Mouse (Mus musculus) left cerebral cortex, adult 2 months (tissue): ENCODE measurements around the gene Nt5m. TPM values are rescaled to one million over a fixed set of nuclear protein-coding genes. Genes with fewer than 3 reads are reported as not detected.

Experiments used
- DNase-seq, 2 experiments: peaks; one replicate each; pipeline ENCODE4 v3.0.0; 2021 to 2022; ENCODE audit warnings: low spot score in 2 of 2, mixed read lengths in 1 of 2; ENCODE audit errors: extremely low spot score in 1 of 2
- H3K27ac ChIP-seq: fragments of 200-600 bp; 2 replicates; pipeline ENCODE4 v1.8.1; 2022
- H3K4me3 ChIP-seq: fragments of 200-600 bp; 2 replicates; pipeline ENCODE4 v1.8.1; 2022
- CTCF ChIP-seq: fragments of 200-600 bp; IDR thresholded peaks from 2 replicates; pipeline ENCODE4 v1.8.1; 2022; ENCODE audit warnings: antibody characterized with exemption, mild to moderate bottlenecking, moderate library complexity
- intact Hi-C: fragments of 180-260 bp; cut with DNase I; formaldehyde crosslinking; loops from one replicate; pipeline ENCODE4 v1.15.1; 2025
- total RNA-seq, 2 experiments: library from RNA; stranded (reverse); gene quantifications; 2 replicates each; pipeline ENCODE4 v1.2.3; 2021

Nt5m gene
- total RNA-seq, 2 experiments from 2014 or later, result 49.5 to 51.1 TPM

DNA sequence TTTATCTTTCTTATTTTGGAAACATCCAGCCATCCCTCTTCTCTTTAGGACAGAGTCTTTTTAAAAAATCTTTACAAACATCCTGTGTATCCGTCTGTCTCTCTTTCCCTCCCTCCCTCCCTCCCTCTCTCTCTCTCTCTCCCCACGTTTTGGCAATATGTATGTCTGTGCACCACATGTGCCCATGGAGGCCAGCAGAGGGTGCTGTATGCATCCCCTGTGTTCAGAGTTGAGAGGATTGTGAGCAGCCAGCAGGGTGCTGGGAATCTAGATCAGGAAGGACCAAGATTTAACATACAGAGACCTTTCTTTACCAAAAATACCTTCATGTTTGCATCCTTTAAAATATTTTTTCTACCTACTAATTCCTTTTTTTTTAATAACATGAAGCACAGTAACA lies 7.9 kb downstream of the Nt5m start:
- H3K27ac ChIP-seq, result no peak overlapping the region
- intact Hi-C loops, result no loop called here
- peak; percentile 56 for TF ChIP-seq CTCF
- H3K4me3 ChIP-seq, result peak overlapping the region; percentile 78; the same call in 1 of the 2 replicates
- DNase-seq, result peak in 1 of 2 experiments; percentile 21

DNA sequence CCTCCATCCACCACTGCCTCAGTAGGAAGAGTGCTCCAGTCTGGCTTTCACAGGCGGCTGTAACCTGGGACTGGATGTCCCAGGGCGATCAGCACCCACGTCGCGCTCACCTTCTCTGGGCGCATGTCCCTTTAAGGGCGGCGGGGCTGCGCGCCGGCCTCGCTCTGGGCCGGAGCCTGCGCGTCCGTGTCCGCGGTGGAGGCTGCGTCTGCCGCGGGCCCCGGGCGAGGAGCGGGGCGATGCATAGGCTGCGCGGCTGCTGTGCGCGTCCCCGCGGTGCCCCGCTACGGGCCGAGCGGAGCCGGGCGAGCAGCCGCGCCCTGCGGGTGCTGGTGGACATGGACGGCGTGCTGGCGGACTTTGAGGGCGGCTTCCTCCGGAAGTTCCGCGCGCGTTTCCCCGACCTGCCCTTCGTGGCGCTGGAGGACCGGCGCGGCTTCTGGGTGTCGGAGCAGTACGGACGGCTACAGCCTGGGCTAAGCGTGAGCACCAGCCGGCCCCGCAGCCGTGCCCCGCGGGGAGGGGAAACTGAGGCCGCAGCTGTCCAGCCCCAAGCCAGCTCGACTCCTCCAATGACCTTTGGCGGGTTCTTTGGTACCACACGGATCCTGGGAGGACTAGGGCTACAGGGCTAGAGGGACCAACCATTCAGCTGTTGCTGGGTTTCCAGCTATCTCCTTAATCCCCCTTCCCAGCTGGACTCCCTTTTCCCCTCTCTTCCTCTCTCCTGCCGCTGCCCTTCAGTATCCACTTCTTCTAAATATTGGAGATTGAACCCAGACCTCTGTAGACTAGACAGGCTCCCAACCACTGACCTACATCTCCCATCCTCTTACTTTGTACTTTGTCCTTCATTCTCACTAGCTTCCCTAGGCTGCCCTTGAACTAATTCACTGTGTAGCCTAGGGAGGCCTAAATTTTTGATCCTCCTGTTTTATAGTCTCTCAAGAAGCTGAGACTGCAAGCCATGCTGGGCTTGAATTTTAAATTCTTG lies 8.9 kb downstream of the Nt5m start:
- intact Hi-C loops, result no loop called here
- TF ChIP-seq CTCF, result no peak; the same call in none of the 2 replicates
- DNase-seq, result peak; percentile 71 to 75
- H3K27ac ChIP-seq, result peak overlapping the region; percentile 90
- H3K4me3 ChIP-seq, result peak overlapping the region; percentile 78

DNA sequence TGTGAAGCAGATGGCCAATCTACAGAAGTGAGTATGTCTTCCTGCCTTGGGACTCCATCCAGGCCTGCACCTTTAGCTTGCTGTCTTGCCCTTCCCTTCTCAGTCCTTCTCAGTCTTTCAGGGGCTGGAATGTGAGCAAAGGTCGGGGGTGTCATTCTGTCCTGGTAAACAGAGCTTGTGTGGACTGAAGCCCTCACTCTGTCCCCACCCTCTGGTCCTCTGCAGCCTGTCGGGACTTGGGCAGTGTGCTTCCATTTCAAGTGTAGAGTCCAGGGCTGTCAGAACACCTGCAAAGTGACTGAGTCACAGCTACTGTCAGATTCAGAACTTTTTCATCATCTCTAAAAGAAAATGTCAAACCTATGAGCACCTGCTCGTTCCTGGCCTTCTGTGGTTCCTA lies 13.6 kb downstream of the Nt5m start:
- Histone ChIP-seq H3K27ac (no peak overlapping the region), H3K4me3 (no peak overlapping the region)
- no peak for DNase-seq
- no peak for TF ChIP-seq CTCF
- intact Hi-C loops, result no loop called here

DNA sequence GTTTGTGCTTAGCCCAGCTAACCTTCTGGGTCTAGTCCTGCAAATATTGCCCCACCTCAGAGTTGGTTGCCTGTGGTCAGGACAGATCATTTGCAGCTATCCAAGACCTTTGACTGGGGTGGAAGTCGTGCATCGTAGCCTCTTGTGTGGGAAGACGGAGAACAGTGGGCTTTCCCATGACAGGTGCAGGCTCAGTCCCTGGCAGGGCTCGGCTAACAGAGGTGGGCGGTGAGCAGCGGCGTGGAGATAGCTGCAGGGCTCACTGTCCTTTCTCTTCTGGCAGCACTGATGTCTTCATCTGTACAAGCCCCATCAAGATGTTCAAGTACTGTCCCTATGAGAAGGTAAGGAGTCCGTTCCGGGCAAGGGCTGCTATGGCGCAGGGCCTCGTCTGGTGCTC lies 21.2 kb downstream of the Nt5m start:
- intact Hi-C loops, result no loop called here
- no peak overlapping the region for H3K4me3 ChIP-seq
- TF ChIP-seq CTCF, result no peak
- H3K27ac ChIP-seq, result 0 out of 2 replicates have a peak overlapping the region, but pooled peaks have one; percentile 3
- DNase-seq, result peak in 1 of 2 experiments; percentile 33

DNA sequence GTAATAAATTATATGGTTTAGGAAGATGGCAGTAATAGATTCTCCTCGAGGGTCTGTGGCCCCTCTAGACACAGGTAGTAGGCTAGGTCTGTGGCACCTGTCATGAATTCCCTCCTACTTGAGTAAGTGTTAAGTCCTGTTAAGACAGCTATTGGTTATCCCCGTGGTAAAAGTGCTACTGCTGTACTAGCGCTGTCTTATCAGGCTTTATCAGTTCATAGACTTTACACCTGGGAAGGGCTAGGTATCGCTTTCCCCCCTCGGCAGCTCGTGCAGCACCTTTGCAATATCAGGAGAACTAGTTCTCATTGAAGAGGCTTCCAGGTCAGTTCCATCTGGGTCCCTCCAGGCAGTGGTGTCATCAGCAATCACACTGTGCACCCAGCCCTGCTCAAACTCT lies 25.1 kb downstream of the Nt5m start:
- no peak overlapping the region for H3K27ac ChIP-seq
- DNase-seq, result no peak
- intact Hi-C loops, result no loop called here
- no peak for TF ChIP-seq CTCF
- H3K4me3 ChIP-seq, result no peak overlapping the region

DNA sequence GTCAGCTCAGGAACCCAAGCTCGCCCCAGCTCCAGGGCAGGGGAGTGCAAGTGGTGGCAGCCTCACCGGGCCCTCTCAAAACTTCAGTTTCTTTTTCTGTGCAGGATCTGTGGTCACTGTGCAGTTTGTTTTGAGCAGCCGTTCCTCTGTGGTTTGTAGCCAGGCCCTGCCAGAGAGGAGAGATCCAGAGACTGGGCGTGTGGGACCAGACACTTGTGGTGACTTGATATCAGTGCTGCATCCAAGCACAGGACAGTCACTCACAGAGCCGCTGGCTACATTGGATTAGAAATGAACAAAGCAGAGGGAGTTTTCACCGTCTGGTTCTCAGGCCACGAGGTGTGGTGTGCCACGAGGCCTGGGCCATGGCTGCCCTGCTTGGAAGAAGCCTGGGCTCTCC lies 32.9 kb downstream of the Nt5m start:
- H3K27ac ChIP-seq, result no peak overlapping the region
- intact Hi-C loops, result no loop called here
- H3K4me3 ChIP-seq, result no peak overlapping the region
- TF ChIP-seq CTCF, result no peak
- no peak for DNase-seq

DNA sequence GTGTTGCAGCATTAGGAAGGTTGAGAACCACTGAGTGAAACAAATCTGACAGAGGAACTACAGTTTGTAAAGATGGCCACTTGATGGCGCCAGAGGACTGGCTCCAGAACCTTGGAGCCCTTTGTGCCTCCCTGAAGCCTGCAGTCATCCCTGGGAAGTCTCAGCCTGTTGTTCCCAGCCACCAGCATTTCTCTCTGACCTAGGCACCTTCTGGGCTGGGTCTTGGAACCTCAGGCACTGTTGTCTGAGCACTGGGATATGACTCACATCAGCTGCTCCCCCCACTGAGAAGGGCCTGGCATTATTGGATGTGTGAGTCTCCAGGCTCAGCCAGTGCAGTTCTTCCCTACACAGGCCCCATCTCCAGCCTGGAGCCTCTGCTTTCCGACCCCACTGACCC lies 40.8 kb downstream of the Nt5m start:
- DNase-seq, result peak; percentile 80 to 81
- Histone ChIP-seq H3K27ac (no peak overlapping the region), H3K4me3 (no peak overlapping the region)
- intact Hi-C loops, result loop anchor here (1.0 to 5.0 kb wide), 3 partner anchors 147 to 317 kb away; no protein-coding TSS in a partner anchor
- peak; percentile 96 for TF ChIP-seq CTCF

DNA sequence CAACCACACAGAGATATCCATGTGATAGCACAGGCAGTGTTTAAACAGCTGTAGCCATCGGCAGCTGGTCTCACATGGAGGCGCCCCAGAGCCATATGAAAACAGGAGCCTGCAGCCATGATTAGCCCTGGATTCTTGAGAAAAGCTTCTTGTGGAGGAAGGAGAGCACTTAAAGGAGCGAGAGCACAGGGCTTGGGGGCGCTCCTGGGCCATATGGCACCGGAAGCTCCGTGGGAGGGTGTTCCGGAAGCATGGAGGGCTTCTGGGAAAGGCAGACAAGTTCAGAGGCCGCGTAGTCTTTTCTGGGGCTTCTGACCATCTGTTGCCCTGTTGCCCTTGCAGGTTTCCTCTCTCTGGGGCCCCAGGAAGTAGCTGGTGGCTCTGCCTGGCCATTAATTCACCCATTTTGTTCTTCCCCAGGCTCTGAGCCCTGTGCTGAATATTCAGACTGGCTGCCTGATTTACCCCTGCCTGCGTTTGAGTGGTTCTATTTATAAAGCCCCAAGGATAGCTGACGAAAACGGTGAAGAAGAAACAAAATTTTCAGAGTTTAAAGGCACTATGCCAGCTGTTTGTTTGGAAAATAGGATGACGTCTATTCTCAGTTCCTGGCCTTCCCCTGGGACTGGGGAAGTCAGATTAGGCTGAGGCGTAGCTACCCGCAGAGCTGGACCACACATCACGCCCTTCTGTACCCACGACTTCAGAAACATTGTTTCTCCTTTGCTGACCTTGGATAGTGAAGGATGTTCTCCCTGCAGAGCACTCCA lies 46.2 kb downstream of the Nt5m start:
- intact Hi-C loops, result loop anchor here (2.0 kb wide), 1 partner anchor 79 kb away; the partner anchor contains the start of gene Rasd1
- no peak overlapping the region for H3K4me3 ChIP-seq
- peak overlapping the region; percentile 75 for H3K27ac ChIP-seq
- peak; percentile 5 for TF ChIP-seq CTCF
- DNase-seq, result no peak

DNA sequence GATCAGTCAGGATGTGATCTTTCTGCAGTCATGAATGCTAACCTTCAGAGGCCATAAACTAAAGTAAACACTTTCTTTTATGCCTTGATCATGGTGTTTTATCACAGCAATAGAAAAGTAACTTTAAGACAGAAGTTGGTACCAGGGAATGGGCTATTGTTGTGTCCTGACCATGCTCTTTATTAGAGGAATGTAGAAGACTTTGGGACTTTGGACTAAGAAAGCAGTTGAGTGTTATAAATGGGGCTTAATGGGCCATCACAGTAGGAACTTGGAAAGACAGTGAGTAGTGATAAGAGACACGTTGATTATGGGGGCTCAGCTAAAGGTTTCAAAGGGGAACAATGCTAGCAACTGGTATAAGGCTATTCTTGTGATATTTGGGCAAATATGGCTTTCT lies 47.7 kb downstream of the Nt5m start:
- intact Hi-C loops, result no loop called here
- H3K4me3 ChIP-seq, result no peak overlapping the region
- no peak for TF ChIP-seq CTCF
- no peak overlapping the region for H3K27ac ChIP-seq
- DNase-seq, result no peak

DNA sequence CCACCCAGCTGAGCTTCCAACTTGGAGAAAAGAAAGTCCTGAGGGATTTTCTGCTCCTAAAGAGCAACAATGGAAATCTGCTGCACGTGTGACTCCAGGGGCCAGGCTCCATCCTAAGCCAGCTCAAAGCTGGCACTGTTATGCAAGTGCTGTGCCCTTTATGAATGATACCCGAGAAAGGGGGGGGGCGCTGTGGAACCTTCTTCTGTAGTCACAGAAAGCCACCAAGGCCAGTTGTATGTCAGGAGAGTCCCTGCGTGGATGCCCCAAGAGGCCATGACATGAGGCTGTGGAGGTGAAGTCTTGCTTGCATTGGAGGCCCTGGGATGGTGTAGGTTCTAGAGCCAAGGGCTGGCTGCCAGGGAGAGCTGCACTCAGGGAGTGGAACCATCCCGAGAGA lies 48.9 kb downstream of the Nt5m start:
- H3K27ac ChIP-seq, result no peak overlapping the region
- no peak for TF ChIP-seq CTCF
- H3K4me3 ChIP-seq, result no peak overlapping the region
- no peak for DNase-seq
- intact Hi-C loops, result no loop called here

DNA sequence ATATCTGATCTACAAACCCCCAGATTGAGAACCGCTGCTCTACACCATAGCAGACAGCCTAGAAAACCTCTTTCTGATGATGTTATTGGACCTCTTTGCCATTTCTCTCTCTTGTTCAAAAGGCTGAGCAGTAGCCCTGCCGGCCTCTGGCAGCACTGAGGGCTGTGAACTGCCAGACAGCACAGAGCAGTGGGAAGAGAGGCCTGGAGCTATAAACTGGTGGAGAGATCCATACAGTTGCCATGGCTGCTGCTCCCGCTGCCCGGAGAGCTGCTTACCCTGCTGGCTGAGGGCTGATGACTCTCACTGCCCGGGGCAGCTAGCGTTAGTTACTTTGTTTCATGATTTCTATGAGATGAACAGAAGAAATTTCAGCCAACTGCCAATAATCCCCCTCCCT lies 52.6 kb downstream of the Nt5m start:
- no peak for TF ChIP-seq CTCF
- Histone ChIP-seq H3K27ac (no peak overlapping the region), H3K4me3 (no peak overlapping the region)
- intact Hi-C loops, result no loop called here
- no peak for DNase-seq
